Mouse (Mus musculus): ENCODE measurements at regions not wholly inside any gene's neighbourhood (a gene's known extent, or its start where the extent isn't known, plus 50 kb on each side); places are given as distances from the start of the nearest gene placed in this dataset.

- Histone ChIP-seq H3K4me2 (ENCODE audit: low read depth, low read length, poor library complexity, severe bottlenecking) (no peak overlapping the region), H3K36me3 (ENCODE audit: insufficient read depth, low read length) (no peaks in the 10 kb centered on the region), H3K9ac (replicated peaks; ENCODE audit: low read length, poor library complexity, severe bottlenecking) (no peak overlapping the region), H3K27ac (ENCODE audit: low read depth, low read length) (no peak overlapping the region), H3K27me3 (ENCODE audit: insufficient read depth, low read length) (no peaks in the 10 kb centered on the region), H3K9me3 (ENCODE audit: low read length) (no peaks in the 10 kb centered on the region), H3K4me3 (ENCODE audit: low read depth, low read length) (no peak overlapping the region), H3K4me1 (ENCODE audit: insufficient read depth, low read length) (no peaks in the 10 kb centered on the region)
- DNase-seq (ENCODE audit: low spot score), result no peak
- ATAC-seq (ENCODE audit: low FRiP score), result no peak
- no peak for TF ChIP-seq CTCF (IDR thresholded peaks at IDR 0.05)
- 84% methylated on average over 4 of the region's 4 CpGs for WGBS
Observed at GRCm38 (mm10) chr1:20669769-20670168, 51.9 kb upstream of the Pkhd1 start.

- Histone ChIP-seq H3K36me3 (ENCODE audit: insufficient read depth, low read length) (no peaks in the 10 kb centered on the region), H3K27me3 (ENCODE audit: insufficient read depth, low read length) (no peaks in the 10 kb centered on the region), H3K4me1 (ENCODE audit: insufficient read depth, low read length) (no peaks in the 10 kb centered on the region), H3K4me3 (ENCODE audit: low read depth, low read length) (no peak overlapping the region), H3K9ac (replicated peaks; ENCODE audit: low read length, poor library complexity, severe bottlenecking) (no peak overlapping the region), H3K9me3 (ENCODE audit: low read length) (no peaks in the 10 kb centered on the region), H3K4me2 (ENCODE audit: low read depth, low read length, poor library complexity, severe bottlenecking) (no peak overlapping the region), H3K27ac (ENCODE audit: low read depth, low read length) (no peak overlapping the region)
- TF ChIP-seq CTCF (IDR thresholded peaks at IDR 0.05), result no peak
- no peak for DNase-seq (ENCODE audit: low spot score)
- 81% methylated on average over 5 of the region's 5 CpGs for WGBS
- no peak for ATAC-seq (ENCODE audit: low FRiP score)
Observed at GRCm38 (mm10) chr1:20670489-20670888, 52.6 kb upstream of the Pkhd1 start.

GRCm38 (mm10) chr1:20670906-20671768 is 53.3 kb upstream of the Pkhd1 start:
- ATAC-seq (ENCODE audit: low FRiP score) (peak; percentile 47; the same call in 1 of the 2 replicates), DNase-seq (ENCODE audit: low spot score) (no peak)
- H3K4me3 ChIP-seq (ENCODE audit: low read depth, low read length), result no peak overlapping the region
- H3K27ac ChIP-seq (ENCODE audit: low read depth, low read length), result no peak overlapping the region
- H3K4me1 ChIP-seq (ENCODE audit: insufficient read depth, low read length), result no peaks in the 10 kb centered on the region
- H3K4me2 ChIP-seq (ENCODE audit: low read depth, low read length, poor library complexity, severe bottlenecking), result no peak overlapping the region
- TF ChIP-seq CTCF (IDR thresholded peaks at IDR 0.05), result no peak
- H3K9ac ChIP-seq (replicated peaks; ENCODE audit: low read length, poor library complexity, severe bottlenecking), result no peak overlapping the region
- WGBS, result 76% methylated on average over 9 of the region's 9 CpGs
- H3K9me3 ChIP-seq (ENCODE audit: low read length), result no peaks in the 10 kb centered on the region
- H3K27me3 ChIP-seq (ENCODE audit: insufficient read depth, low read length), result no peaks in the 10 kb centered on the region
- H3K36me3 ChIP-seq (ENCODE audit: insufficient read depth, low read length), result no peaks in the 10 kb centered on the region

DNA sequence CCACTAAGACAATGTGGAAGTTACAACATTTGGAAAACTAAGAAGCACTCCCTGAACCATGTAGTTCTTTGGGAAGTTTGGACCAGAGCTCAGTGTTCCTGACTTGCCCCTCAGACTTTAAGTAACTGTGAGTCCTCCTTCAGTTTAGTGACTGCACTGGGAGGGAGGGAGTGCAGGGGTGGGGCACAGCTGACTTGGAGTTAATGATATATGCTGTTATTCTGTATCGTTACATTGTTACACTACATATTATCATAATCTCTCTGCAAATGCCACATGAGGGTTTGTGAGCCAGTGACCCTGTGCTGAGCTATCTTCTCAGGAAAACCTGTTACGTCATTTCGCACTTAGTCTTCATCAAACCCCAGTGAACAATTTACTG is 53.9 kb upstream of the Pkhd1 start:
- Histone ChIP-seq H3K27me3 (ENCODE audit: insufficient read depth, low read length) (no peaks in the 10 kb centered on the region), H3K9me3 (ENCODE audit: low read length) (no peaks in the 10 kb centered on the region), H3K36me3 (ENCODE audit: insufficient read depth, low read length) (no peaks in the 10 kb centered on the region), H3K4me1 (ENCODE audit: insufficient read depth, low read length) (no peaks in the 10 kb centered on the region), H3K4me2 (ENCODE audit: low read depth, low read length, poor library complexity, severe bottlenecking) (no peak overlapping the region), H3K4me3 (ENCODE audit: low read depth, low read length) (no peak overlapping the region), H3K27ac (ENCODE audit: low read depth, low read length) (no peak overlapping the region), H3K9ac (replicated peaks; ENCODE audit: low read length, poor library complexity, severe bottlenecking) (no peak overlapping the region)
- no peak for TF ChIP-seq CTCF (IDR thresholded peaks at IDR 0.05)
- WGBS, result 94% methylated on average over 3 of the region's 3 CpGs
- ATAC-seq (ENCODE audit: low FRiP score), result no peak
- DNase-seq (ENCODE audit: low spot score), result no peak

DNA sequence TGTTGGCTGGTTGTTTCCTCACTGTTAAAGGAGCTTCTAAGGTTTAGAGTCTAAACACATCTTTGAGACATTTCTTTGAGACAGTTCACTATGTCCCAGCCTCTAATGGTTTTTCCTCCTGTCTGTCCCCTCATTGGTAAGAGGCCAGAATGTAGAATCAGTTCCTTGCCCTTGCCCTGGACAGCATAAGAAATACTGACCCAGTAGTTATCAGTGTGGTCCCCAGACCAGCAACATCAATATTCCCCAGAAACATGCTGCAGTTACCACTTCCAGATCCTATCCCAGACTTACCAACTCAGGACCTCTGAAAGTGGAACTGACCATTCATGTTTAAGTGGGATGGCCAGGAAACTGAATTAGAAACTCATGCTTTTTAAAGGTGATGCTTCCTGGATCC is 54.4 kb upstream of the Pkhd1 start:
- no peak overlapping the region for H3K27ac ChIP-seq (ENCODE audit: low read depth, low read length)
- H3K27me3 ChIP-seq (ENCODE audit: insufficient read depth, low read length), result no peaks in the 10 kb centered on the region
- H3K36me3 ChIP-seq (ENCODE audit: insufficient read depth, low read length), result no peaks in the 10 kb centered on the region
- DNase-seq (ENCODE audit: low spot score) (no peak), ATAC-seq (ENCODE audit: low FRiP score) (no peak)
- H3K9ac ChIP-seq (replicated peaks; ENCODE audit: low read length, poor library complexity, severe bottlenecking), result no peak overlapping the region
- H3K4me1 ChIP-seq (ENCODE audit: insufficient read depth, low read length), result no peaks in the 10 kb centered on the region
- no peak overlapping the region for H3K4me3 ChIP-seq (ENCODE audit: low read depth, low read length)
- no peak for TF ChIP-seq CTCF (IDR thresholded peaks at IDR 0.05)
- H3K9me3 ChIP-seq (ENCODE audit: low read length), result no peaks in the 10 kb centered on the region
- H3K4me2 ChIP-seq (ENCODE audit: low read depth, low read length, poor library complexity, severe bottlenecking), result no peak overlapping the region

- H3K36me3 ChIP-seq (ENCODE audit: insufficient read depth, low read length), result no peaks in the 10 kb centered on the region
- H3K27ac ChIP-seq (ENCODE audit: low read depth, low read length), result no peak overlapping the region
- no peaks in the 10 kb centered on the region for H3K9me3 ChIP-seq (ENCODE audit: low read length)
- ATAC-seq (ENCODE audit: low FRiP score) (no peak), DNase-seq (ENCODE audit: low spot score) (no peak)
- TF ChIP-seq CTCF (IDR thresholded peaks at IDR 0.05), result no peak
- H3K9ac ChIP-seq (replicated peaks; ENCODE audit: low read length, poor library complexity, severe bottlenecking), result no peak overlapping the region
- no peaks in the 10 kb centered on the region for H3K4me1 ChIP-seq (ENCODE audit: insufficient read depth, low read length)
- no peak overlapping the region for H3K4me3 ChIP-seq (ENCODE audit: low read depth, low read length)
- no peaks in the 10 kb centered on the region for H3K27me3 ChIP-seq (ENCODE audit: insufficient read depth, low read length)
- 84% methylated on average over 5 of the region's 5 CpGs for WGBS
- no peak overlapping the region for H3K4me2 ChIP-seq (ENCODE audit: low read depth, low read length, poor library complexity, severe bottlenecking)
Observed at GRCm38 (mm10) chr1:20672951-20673350, 55.1 kb upstream of the Pkhd1 start.

All from midbrain, postnatal 0 days (tissue).